Mouse (Mus musculus) layer of hippocampus, postnatal 25 days (tissue): ENCODE measurements at regions not wholly inside any gene's neighbourhood (a gene's known extent, or its start where the extent isn't known, plus 50 kb on each side); places are given as distances from the start of the nearest gene placed in this dataset.
A peak's percentile ranks its signal among the peaks of the same experiment; 100 is the strongest.

Experiments used
- DNase-seq, 2 experiments: peaks; one replicate each; pipeline ENCODE4 v3.0.0; 2022; ENCODE audit warnings: mixed read lengths in 2 of 2, low spot score in 1 of 2; ENCODE audit errors: extremely low spot score in 1 of 2

GRCm38 (mm10) chr5:51397528-51397927 lies 170.0 kb downstream of the Ppargc1a start:
- DNase-seq: no peak

DNA sequence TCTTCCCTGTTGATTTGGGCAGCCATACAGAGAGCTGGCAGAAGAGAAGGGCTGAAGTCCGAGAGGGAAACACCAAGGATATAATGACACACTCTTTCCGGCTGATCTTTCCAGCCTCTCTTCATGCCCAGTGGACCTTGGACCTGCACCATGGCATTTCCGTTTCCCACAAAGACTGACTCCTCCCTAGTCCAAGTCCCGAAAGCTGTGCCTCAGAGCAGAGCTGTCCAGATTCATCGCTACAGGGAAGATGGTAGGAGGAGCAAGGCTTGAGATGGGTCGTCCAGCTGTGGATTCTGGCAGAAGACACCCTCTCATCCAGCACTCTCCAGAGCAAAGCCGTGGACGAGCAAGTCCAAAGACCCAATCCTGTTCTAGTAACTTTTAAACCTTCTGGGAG lies 176.2 kb downstream of the Ppargc1a start:
- no peak for DNase-seq

- DNase-seq: no peak
These were observed 179.8 kb downstream of the Ppargc1a start for GRCm38 (mm10) chr5:51387751-51388150.

GRCm38 (mm10) chr5:51386409-51386808 lies 181.1 kb downstream of the Ppargc1a start:
- DNase-seq: no peak

DNA sequence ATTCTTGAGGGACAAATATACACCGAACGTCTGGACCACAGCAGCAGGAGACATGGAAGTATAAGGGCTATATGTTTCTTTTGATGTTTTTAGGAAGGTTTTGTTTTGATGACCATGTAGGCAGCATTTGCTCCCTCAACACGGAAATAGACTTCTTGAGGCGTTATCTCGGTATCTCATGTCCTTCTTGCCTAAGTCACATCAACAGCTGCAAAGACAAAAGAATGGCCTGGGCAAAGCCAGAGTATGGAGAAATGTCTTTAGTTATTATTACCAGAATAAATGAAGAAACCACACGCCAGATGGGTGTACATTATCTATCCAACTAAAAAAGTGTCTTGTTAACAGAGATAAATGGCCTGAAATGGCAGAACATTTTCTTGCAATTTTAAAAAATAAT lies 183.2 kb downstream of the Ppargc1a start:
- DNase-seq: no peak

- DNase-seq: peak in 1 of 2 experiments; percentile 10
These were observed 208.4 kb downstream of the Ppargc1a start for GRCm38 (mm10) chr5:51359101-51359500.

GRCm38 (mm10) chr5:51348256-51348655 lies 219.3 kb downstream of the Ppargc1a start:
- peak in 1 of 2 experiments; percentile 7 for DNase-seq

GRCm38 (mm10) chr5:51329142-51329541 lies 238.4 kb downstream of the Ppargc1a start:
- DNase-seq: no peak

GRCm38 (mm10) chr5:51289191-51289590 lies 278.3 kb downstream of the Ppargc1a start:
- DNase-seq: no peak

- DNase-seq: no peak
These were observed 279.3 kb downstream of the Ppargc1a start for GRCm38 (mm10) chr5:51288234-51288633.

DNA sequence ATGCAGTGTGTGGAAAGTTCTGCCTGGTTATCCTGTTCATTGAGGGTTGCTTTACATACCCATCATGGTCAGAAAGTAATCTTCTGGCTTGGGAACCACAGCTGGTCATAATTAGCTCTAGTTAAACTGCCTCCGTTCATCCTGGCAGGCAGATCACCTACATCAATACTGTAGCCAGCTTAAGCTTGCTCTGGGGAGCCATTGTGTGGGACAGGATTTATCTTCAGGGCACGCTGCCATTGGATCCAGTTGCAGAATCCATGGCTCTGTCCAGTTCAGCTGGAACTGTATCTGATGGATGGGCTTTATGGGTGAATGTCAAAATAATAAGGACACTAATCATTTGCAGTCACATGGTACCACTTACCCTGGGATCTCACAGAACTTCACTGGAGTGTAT lies 326.4 kb downstream of the Ppargc1a start:
- DNase-seq: no peak

GRCm38 (mm10) chr5:51234004-51234355 lies 333.5 kb downstream of the Ppargc1a start:
- DNase-seq: no peak

DNA sequence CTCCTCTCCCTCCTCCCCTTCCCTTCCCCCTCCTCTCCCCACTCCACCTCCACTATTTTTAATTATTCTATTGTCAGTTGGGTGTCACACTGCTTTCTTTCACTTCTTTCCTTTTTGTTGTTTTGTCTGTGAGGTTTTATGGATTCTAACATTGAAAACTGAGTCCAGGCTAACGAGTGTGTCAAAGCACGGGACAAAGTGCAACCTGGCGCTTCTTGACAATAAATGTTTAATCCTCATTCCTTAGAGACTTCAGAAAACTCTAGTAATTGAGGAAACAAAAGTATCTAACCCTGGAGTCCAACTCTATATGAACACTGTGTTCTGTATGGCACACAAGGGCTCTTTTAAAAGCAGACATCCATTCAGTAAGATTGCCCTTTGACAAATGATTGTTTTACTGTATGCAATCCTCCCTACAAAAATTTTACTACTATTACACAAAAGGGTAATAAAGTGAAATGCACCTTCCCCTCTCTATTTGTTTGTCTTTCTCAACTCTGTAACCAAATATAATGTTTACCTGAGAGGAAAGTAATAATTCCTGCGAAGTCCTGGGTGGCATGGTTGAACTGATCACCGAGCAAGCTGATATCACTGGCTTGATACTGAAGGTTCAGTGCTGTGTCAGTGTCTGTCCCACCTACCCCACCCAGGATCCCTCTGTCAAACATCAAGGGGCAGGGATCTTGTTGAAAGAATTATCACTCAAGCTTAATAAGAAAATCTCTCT lies 334.1 kb downstream of the Ppargc1a start:
- DNase-seq: no peak

DNA sequence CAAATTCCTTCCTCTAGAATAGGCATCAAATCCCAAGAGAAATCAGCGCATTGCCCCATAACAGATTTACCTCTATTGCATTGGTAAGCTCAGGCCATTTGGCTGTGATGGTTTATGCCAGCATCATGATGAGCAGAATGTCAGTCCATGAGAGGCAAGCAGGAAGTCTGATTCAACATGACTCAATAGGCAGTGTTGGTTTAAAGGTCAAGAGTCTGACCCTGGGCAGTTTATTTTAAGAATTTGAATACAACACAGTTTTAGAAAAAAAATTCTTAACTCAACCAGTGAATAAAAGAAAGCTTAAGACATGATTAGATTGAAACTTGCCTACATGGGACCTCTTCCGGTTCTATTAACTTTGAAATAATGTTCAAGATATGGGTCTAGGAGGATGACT lies 337.7 kb downstream of the Ppargc1a start:
- no peak for DNase-seq

- DNase-seq: no peak
These were observed 339.5 kb downstream of the Ppargc1a start for GRCm38 (mm10) chr5:51227996-51228395.

DNA sequence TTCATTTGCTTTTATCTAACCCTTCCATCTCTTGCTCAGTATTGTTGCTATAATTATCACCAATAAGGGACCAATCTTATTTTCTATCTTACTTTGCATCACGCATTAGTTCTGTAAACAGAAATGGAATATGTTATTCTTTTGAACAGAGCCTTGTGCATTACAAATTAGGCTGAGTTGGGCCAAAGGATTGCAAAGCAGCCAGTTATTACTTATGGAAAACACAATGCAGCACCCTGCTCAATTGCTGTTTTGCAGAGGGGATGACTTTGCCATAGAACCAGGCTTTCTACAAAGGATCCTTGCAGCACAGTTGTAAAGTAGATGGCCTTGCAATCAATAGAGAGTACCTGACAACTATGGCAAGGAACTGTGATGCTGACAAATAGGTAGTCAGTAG lies 364.3 kb downstream of the Ppargc1a start:
- DNase-seq: no peak

DNA sequence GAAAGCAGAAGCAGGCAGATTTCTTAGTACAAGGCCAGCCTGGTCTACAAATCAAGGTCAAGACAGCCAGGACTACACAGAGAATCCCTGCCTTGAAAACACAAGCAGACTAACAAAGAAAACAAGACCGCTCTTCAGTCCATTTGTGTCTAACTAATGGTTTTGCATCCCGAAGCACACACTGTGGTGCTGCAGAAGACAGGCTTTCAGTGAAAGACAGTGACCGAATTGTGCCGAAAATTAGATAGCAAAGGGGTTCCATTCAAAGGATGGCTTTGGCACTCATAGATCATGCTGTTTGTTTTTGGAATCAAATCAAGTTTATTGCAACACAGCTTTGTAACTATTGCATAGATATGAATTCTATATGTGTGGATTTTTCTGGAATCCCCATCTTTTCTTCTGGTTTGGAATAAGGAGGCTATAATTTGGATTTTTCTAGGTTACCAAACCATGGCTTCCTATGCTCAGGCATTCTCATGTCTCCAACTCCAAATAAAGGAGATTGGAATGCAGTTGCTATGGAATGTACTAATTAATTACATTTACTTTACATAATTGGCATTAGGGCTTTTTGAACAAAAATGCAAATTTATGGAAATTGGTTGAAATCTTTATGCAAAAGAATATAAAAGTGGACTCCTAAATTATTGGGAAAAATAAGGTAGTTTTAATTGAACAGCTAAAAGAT lies 364.9 kb downstream of the Ppargc1a start:
- DNase-seq: no peak

- no peak for DNase-seq
These were observed 370.9 kb downstream of the Ppargc1a start for GRCm38 (mm10) chr5:51196393-51197347.

- no peak for DNase-seq
These were observed 376.9 kb downstream of the Ppargc1a start for GRCm38 (mm10) chr5:51190661-51191060.

- DNase-seq: no peak
These were observed 397.7 kb downstream of the Ppargc1a start for GRCm38 (mm10) chr5:51169828-51170227.

- no peak for DNase-seq
These were observed 399.3 kb downstream of the Ppargc1a start for GRCm38 (mm10) chr5:51168206-51168605.
